Mouse (Mus musculus): ENCODE data around the gene Olfr481. TPM values are rescaled to one million over a fixed set of nuclear protein-coding genes. Genes with fewer than 3 reads are reported as not detected.

The Olfr481 gene
- not detected for polyA plus RNA-seq (2015; fragmentation: Illumina TruSeq; extraction: RNeasy Lipid Tissue Mini Kit (QIAGEN cat#74804); ENCODE audit: insufficient read depth, low read depth, low replicate concordance)

DNA sequence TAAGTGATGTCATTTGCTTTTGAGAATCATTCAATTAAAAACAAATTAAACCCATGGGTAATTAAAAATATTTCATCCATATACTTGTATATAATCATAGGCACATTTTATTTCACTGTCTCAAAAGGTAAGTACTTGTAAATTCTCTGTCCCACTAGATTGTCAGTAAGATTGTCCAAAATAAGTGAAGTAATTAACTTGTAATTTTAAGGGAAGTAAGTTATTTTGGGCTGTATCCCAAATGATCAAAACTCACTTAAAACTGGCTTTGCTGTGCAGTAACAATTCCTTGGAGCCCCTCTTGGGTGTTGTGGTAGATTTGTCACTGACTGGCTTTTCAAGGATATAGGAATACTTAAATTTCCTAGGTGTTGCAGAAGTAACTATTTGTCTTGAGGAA lies at the start of gene Olfr481:
Olfr481 (plus strand) TSS at position 301 of the 400 bp plus-strand sequence.

GRCm38 (mm10) chr7:108033889-108034288 lies 45.8 kb upstream of the Olfr481 start, which contains the start of gene Olfr478:
Gene Olfr478, minus strand, starts transcription at chr7:108033989.

DNA sequence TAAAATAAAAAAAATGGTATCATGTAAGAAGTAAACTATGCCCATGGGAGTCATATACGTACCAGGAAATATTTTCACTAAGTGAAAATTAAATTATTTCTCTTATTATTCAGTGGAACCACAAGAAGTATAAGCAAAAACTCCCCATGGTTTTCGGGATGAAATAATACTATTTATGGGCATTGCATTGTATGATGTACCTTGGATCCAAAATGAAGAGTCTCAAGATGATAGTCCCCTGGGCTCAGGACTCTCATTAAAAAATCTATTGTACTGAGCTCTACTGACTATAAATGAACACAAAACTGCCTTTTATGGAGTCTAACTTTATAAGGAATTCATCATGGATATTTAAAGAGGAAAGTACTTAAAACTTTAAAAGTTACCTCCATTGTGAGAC lies 29.3 kb upstream of the Olfr481 start, which contains the start of gene Olfr479:
Olfr479 (plus strand) TSS at position 301 of the 400 bp plus-strand sequence.

GRCm38 (mm10) chr7:108067246-108067645 lies 12.4 kb upstream of the Olfr481 start, which contains the start of gene Olfr480:
Gene Olfr480, minus strand, starts transcription at chr7:108067346.

DNA sequence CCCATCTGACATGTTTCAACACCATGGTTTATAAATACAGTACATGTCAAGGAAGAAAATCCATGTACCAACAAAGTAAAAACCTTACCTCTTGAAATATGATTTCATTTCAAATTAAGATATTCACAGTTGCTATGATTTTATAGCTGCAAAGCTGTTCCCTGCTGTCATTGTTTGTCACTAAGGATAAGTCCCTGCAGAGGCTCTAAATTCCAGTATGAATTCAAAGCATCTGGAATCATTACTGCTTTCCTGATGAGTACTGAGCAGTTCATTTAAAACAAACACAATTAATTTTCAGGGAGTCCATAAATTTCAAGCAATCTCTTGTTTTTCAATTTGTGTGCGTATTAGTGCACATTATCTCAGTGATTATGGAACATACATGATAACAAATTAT lies 17.8 kb downstream of the Olfr481 start, which contains the start of gene Olfr482:
Olfr482 (minus strand) TSS at position 101 of the 400 bp plus-strand sequence.

GRCm38 (mm10) chr7:108100549-108100948 lies 20.9 kb downstream of the Olfr481 start, which contains the start of gene Olfr483:
Gene Olfr483, plus strand, starts transcription at chr7:108100849.

DNA sequence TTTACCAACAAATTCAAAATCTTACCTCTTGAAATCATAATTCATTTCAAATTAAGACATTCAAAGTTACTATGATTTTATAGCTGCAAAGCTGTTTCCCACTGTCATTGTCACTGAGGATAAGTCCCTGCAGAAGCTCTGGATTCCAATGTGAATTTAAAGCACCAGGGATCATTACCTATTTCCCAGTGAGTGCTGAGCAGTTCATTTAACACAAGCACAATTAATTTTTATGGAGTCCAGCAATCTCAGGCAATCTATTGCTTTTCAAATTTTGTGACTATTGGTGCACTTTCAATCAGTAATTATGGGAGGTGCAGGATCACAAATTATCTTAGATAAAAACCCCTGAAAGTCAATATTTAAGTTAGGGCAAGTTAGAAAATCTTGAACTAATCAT lies 47.7 kb downstream of the Olfr481 start, which contains the start of gene Olfr484:
Olfr484 (minus strand) TSS at position 101 of the 400 bp plus-strand sequence.

Other genes with a start within 250 kb of the Olfr481 start
- not detected for gene Olfr470, start 232.4 kb upstream of the Olfr481 start, polyA plus RNA-seq (2015; fragmentation: Illumina TruSeq; extraction: RNeasy Lipid Tissue Mini Kit (QIAGEN cat#74804); ENCODE audit: insufficient read depth, low read depth, low replicate concordance)
- gene Olfr472, start 182.0 kb upstream of the Olfr481 start, polyA plus RNA-seq (2015; fragmentation: Illumina TruSeq; extraction: RNeasy Lipid Tissue Mini Kit (QIAGEN cat#74804); ENCODE audit: insufficient read depth, low read depth, low replicate concordance): not detected
- gene Olfr473, start 149.4 kb upstream of the Olfr481 start, polyA plus RNA-seq (2015; fragmentation: Illumina TruSeq; extraction: RNeasy Lipid Tissue Mini Kit (QIAGEN cat#74804); ENCODE audit: insufficient read depth, low read depth, low replicate concordance): not detected
- not detected for gene Olfr474, start 125.2 kb upstream of the Olfr481 start, polyA plus RNA-seq (2015; fragmentation: Illumina TruSeq; extraction: RNeasy Lipid Tissue Mini Kit (QIAGEN cat#74804); ENCODE audit: insufficient read depth, low read depth, low replicate concordance)
- gene Olfr476, start 115.1 kb upstream of the Olfr481 start, polyA plus RNA-seq (2015; fragmentation: Illumina TruSeq; extraction: RNeasy Lipid Tissue Mini Kit (QIAGEN cat#74804); ENCODE audit: insufficient read depth, low read depth, low replicate concordance): not detected
- not detected for gene Olfr477, start 93.2 kb upstream of the Olfr481 start, polyA plus RNA-seq (2015; fragmentation: Illumina TruSeq; extraction: RNeasy Lipid Tissue Mini Kit (QIAGEN cat#74804); ENCODE audit: insufficient read depth, low read depth, low replicate concordance)
- gene Olfr478, start 45.9 kb upstream of the Olfr481 start, polyA plus RNA-seq (2015; fragmentation: Illumina TruSeq; extraction: RNeasy Lipid Tissue Mini Kit (QIAGEN cat#74804); ENCODE audit: insufficient read depth, low read depth, low replicate concordance): not detected
- gene Olfr479, start 29.2 kb upstream of the Olfr481 start, polyA plus RNA-seq (2015; fragmentation: Illumina TruSeq; extraction: RNeasy Lipid Tissue Mini Kit (QIAGEN cat#74804); ENCODE audit: insufficient read depth, low read depth, low replicate concordance): not detected
- not detected for gene Olfr480, start 12.5 kb upstream of the Olfr481 start, polyA plus RNA-seq (2015; fragmentation: Illumina TruSeq; extraction: RNeasy Lipid Tissue Mini Kit (QIAGEN cat#74804); ENCODE audit: insufficient read depth, low read depth, low replicate concordance)
- gene Olfr482, start 17.7 kb downstream of the Olfr481 start, polyA plus RNA-seq (2015; fragmentation: Illumina TruSeq; extraction: RNeasy Lipid Tissue Mini Kit (QIAGEN cat#74804); ENCODE audit: insufficient read depth, low read depth, low replicate concordance): not detected
- gene Olfr483, start 21.0 kb downstream of the Olfr481 start, polyA plus RNA-seq (2015; fragmentation: Illumina TruSeq; extraction: RNeasy Lipid Tissue Mini Kit (QIAGEN cat#74804); ENCODE audit: insufficient read depth, low read depth, low replicate concordance): not detected
- not detected for gene Olfr484, start 47.6 kb downstream of the Olfr481 start, polyA plus RNA-seq (2015; fragmentation: Illumina TruSeq; extraction: RNeasy Lipid Tissue Mini Kit (QIAGEN cat#74804); ENCODE audit: insufficient read depth, low read depth, low replicate concordance)
- gene Olfr485, start 80.0 kb downstream of the Olfr481 start, polyA plus RNA-seq (2015; fragmentation: Illumina TruSeq; extraction: RNeasy Lipid Tissue Mini Kit (QIAGEN cat#74804); ENCODE audit: insufficient read depth, low read depth, low replicate concordance): not detected
- gene Olfr486, start 92.9 kb downstream of the Olfr481 start, polyA plus RNA-seq (2015; fragmentation: Illumina TruSeq; extraction: RNeasy Lipid Tissue Mini Kit (QIAGEN cat#74804); ENCODE audit: insufficient read depth, low read depth, low replicate concordance): not detected
- not detected for gene Olfr487, start 134.8 kb downstream of the Olfr481 start, polyA plus RNA-seq (2015; fragmentation: Illumina TruSeq; extraction: RNeasy Lipid Tissue Mini Kit (QIAGEN cat#74804); ENCODE audit: insufficient read depth, low read depth, low replicate concordance)
- not detected for gene Olfr488, start 178.5 kb downstream of the Olfr481 start, polyA plus RNA-seq (2015; fragmentation: Illumina TruSeq; extraction: RNeasy Lipid Tissue Mini Kit (QIAGEN cat#74804); ENCODE audit: insufficient read depth, low read depth, low replicate concordance)
- gene Olfr490, start 209.1 kb downstream of the Olfr481 start, polyA plus RNA-seq (2015; fragmentation: Illumina TruSeq; extraction: RNeasy Lipid Tissue Mini Kit (QIAGEN cat#74804); ENCODE audit: insufficient read depth, low read depth, low replicate concordance): not detected
- gene Olfr491, start 233.6 kb downstream of the Olfr481 start, polyA plus RNA-seq (2015; fragmentation: Illumina TruSeq; extraction: RNeasy Lipid Tissue Mini Kit (QIAGEN cat#74804); ENCODE audit: insufficient read depth, low read depth, low replicate concordance): not detected
- gene Olfr492, start 243.8 kb downstream of the Olfr481 start, polyA plus RNA-seq (2015; fragmentation: Illumina TruSeq; extraction: RNeasy Lipid Tissue Mini Kit (QIAGEN cat#74804); ENCODE audit: insufficient read depth, low read depth, low replicate concordance): not detected